Mouse (Mus musculus): ENCODE results near the gene Gm10134. TPM values are rescaled to one million over a fixed set of nuclear protein-coding genes. Genes with fewer than 3 reads are reported as not detected.

Gm10134 gene
- polyA plus RNA-seq, 1 experiment from 2014 or later, result 1.3 TPM

DNA sequence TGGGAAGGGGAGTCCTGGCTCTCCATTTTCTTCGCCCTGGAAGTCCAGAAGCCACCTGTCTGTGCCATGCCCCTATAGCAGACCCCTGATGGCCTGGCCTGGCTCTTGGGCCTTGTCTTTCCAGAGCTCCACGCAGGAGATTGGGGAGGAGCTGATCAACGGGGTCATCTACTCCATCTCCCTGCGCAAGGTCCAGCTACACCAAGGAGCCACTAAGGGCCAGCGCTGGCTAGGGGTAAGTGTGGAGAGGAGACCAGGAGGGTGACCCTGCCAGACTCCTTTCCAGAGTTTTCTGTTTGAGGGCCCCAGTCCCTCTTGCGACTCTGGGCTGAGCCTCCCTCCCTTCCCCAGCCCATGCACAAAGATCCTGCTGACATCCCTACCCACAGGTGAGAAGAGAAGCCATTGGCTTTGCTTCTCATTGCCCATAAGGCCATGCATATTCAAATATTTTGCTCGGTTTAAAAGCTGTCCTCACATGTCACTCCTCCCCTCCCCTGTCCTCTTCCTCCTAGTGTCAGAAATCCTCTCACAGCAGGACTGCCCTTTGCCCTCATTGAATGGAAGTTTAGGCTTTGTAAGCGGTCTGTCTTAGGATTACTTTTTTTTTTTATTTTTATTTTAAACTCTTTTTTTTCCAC is 34.8 kb downstream of the Gm10134 start:
- H3K9ac ChIP-seq, result no peak overlapping the region
- no peak overlapping the region for H3K27ac ChIP-seq
- no peaks in the 10 kb centered on the region for H3K27me3 ChIP-seq
- WGBS, result 82% methylated on average over 8 of the region's 8 CpGs
- H3K4me1 ChIP-seq (replicated peaks), result peaks cover 49% of the 10 kb centered on the region
- peaks cover 22% of the 10 kb centered on the region for H3K36me3 ChIP-seq
- no peaks in the 10 kb centered on the region for H3K9me3 ChIP-seq (replicated peaks)
- no peak overlapping the region for H3K4me3 ChIP-seq
- H3K4me2 ChIP-seq, result no peak overlapping the region
- ATAC-seq (replicated peaks; ENCODE audit: insufficient number of reproducible peaks, insufficient read depth, low FRiP score, low read depth), result no peak

DNA sequence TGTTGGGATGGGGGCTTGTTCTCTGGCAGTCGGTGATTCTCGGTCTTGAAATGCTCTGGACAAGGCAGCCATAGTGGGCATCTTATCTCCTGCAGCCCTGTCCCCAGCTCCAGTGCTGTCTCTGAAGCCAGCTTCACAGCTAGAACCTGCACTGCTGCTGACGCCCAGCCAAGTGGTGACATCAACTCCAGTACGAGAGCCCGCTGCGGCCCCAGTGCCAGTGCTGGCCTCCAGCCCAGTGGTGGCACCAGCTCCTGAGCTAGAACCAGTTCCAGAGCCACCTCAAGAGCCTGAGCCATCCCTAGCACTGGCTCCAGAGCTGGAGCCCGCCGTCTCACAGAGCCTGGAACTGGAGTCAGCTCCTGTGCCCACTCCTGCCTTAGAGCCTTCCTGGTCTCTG is 38.0 kb downstream of the Gm10134 start:
- Histone ChIP-seq H3K9me3 (replicated peaks) (no peaks in the 10 kb centered on the region), H3K4me1 (replicated peaks) (peaks cover 21% of the 10 kb centered on the region), H3K4me3 (no peak overlapping the region), H3K36me3 (peaks cover 27% of the 10 kb centered on the region), H3K27ac (no peak overlapping the region), H3K9ac (no peak overlapping the region), H3K4me2 (no peak overlapping the region), H3K27me3 (no peaks in the 10 kb centered on the region)
- 79% methylated on average over 8 of the region's 8 CpGs for WGBS
- no peak for ATAC-seq (replicated peaks; ENCODE audit: insufficient number of reproducible peaks, insufficient read depth, low FRiP score, low read depth)

DNA sequence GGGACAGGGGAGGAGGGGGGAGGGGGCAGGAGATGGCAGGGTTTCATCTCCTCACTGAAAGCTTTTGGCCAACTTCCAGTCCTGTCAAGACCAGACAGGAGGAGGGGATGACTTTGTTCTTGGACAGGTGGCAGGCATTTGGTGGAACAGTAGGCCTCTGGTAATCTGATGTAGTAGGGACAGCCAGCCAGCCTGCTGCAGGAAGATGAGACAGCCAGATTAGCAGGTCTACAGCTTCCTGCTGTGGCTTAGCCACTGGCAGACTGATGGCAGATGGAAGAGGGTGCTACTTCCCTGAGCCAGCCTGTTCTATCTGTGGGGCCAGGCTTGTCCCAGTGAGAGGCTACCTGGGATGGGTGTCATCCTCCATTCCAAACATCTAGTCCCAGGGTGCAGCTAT is 40.1 kb downstream of the Gm10134 start:
- Histone ChIP-seq H3K36me3 (peaks cover 48% of the 10 kb centered on the region), H3K27me3 (no peaks in the 10 kb centered on the region), H3K4me3 (no peak overlapping the region), H3K9ac (no peak overlapping the region), H3K4me2 (no peak overlapping the region), H3K9me3 (replicated peaks) (no peaks in the 10 kb centered on the region), H3K4me1 (replicated peaks) (peaks cover 3% of the 10 kb centered on the region; the same call in 1 of the 2 replicates), H3K27ac (no peak overlapping the region)
- ATAC-seq (replicated peaks; ENCODE audit: insufficient number of reproducible peaks, insufficient read depth, low FRiP score, low read depth), result no peak

DNA sequence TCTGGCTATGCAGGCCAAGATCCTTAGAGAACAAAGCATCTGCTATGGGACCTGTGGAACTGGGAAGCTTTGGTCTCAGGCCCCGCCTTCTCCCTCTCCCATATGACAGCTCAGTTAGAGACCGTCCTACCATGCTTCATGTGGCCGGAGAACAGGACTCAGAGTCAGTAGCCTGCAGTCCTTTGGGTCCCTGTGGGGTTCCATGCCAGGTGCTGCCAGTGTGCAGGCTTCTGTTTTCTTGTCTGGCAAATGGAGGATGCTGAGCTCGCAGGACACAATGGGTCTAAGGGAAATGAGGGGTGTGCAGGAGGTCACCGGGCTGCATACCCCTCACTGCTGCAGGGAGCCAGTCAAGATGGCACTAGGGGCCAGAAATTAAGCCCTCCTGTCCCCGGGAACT is 40.7 kb downstream of the Gm10134 start:
- H3K4me1 ChIP-seq (replicated peaks), result 0 out of 2 replicates have a peak, but pooled peaks cover 3% of the 10 kb centered on the region
- no peak overlapping the region for H3K4me2 ChIP-seq
- H3K27me3 ChIP-seq, result no peaks in the 10 kb centered on the region
- no peak overlapping the region for H3K27ac ChIP-seq
- peaks cover 50% of the 10 kb centered on the region for H3K36me3 ChIP-seq
- H3K9ac ChIP-seq, result no peak overlapping the region
- H3K9me3 ChIP-seq (replicated peaks), result no peaks in the 10 kb centered on the region
- no peak for ATAC-seq (replicated peaks; ENCODE audit: insufficient number of reproducible peaks, insufficient read depth, low FRiP score, low read depth)
- no peak overlapping the region for H3K4me3 ChIP-seq
- 67% methylated on average over 6 of the region's 6 CpGs for WGBS

DNA sequence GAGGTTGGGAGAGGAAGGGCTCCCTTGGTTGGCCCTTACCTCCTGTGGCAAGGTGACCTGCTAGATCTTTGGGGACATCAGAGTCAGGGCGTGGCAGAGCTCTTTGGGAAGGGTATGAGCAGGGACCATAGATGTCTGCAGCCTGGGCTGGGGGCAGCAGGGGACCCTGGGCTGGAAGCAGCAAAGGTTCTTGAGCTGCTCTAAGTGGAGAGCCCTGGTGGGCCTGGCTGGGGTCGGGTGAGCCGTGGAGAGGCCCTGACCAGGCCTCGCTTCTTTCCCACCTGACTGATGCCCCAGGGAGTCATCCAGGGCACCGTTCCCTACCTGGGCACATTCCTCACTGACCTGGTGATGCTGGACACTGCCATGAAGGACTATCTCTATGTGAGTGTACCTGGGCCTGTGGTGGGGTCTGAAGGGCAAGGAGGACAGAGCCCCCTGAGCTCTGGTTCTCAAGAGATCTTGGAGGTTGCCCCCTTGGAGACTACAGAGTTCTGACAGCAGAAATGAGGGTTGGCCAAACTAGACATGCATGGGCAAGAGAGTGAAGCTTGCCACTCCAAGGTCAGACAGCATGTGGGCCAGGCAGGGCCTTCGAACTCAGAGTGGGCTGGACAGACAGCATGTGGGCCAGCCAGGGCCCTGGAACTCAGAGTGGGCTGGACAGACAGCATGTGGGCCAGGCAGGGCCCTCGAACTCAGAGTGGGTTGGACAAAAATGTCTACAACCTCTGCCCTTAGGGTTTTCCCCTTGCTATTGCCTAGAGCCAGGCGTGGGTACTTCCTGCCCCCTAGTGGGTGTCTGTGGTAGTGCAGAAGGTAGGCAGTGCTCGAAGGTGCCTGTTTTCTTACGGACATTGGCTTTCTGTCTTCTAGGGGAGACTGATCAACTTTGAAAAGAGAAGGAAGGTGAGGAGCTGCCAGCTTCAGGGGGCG is 41.6 kb downstream of the Gm10134 start:
- 52% methylated on average over 11 of the region's 11 CpGs for WGBS
- Histone ChIP-seq H3K36me3 (peaks cover 55% of the 10 kb centered on the region), H3K4me3 (no peak overlapping the region), H3K27me3 (no peaks in the 10 kb centered on the region), H3K9me3 (replicated peaks) (no peaks in the 10 kb centered on the region), H3K4me2 (no peak overlapping the region), H3K27ac (no peak overlapping the region), H3K9ac (no peak overlapping the region), H3K4me1 (replicated peaks) (0 out of 2 replicates have a peak, but pooled peaks cover 3% of the 10 kb centered on the region)
- peak; percentile 24; the same call in 1 of the 2 replicates for ATAC-seq (replicated peaks; ENCODE audit: insufficient number of reproducible peaks, insufficient read depth, low FRiP score, low read depth)

DNA sequence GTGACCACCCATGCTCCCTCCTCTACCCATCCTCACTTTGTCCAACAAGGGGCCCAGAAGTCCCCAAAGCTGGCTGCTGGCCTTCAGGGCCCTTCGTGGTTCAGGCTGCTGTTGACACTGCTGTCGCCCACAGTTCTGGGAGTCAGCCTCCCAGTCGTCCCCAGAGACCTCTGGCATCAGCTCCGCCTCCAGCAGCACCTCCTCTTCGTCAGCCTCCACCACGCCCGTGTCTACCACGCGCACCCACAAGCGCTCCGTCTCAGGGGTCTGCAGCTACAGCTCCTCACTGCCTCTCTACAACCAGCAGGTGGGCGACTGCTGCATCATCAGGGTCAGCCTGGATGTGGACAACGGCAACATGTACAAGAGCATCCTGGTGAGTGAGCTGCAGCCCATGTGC is 43.3 kb downstream of the Gm10134 start:
- WGBS, result 85% methylated on average over 13 of the region's 13 CpGs
- Histone ChIP-seq H3K27ac (no peak overlapping the region), H3K36me3 (peaks cover 56% of the 10 kb centered on the region), H3K4me2 (no peak overlapping the region), H3K27me3 (no peaks in the 10 kb centered on the region), H3K4me3 (no peak overlapping the region), H3K4me1 (replicated peaks) (0 out of 2 replicates have a peak, but pooled peaks cover 3% of the 10 kb centered on the region), H3K9me3 (replicated peaks) (no peaks in the 10 kb centered on the region), H3K9ac (no peak overlapping the region)
- ATAC-seq (replicated peaks; ENCODE audit: insufficient number of reproducible peaks, insufficient read depth, low FRiP score, low read depth), result no peak

DNA sequence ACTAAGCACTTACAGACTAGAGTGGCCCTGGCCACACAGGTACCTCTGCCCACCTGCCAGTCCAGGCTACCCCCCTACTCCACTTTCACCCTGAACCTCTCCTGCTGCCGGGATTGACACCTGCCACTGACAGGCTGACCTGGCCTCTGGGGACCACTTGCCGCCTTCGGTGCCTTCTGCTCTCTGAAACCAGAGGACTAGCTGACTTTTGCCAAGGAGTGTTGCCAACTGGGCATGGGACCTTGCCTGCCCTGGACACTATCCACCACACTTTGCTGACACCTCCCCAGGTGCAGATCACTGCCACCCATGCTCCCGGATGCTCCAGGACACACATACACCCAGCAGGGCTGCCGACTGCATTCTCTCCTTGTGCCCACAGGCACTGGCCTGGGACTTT is 46.4 kb downstream of the Gm10134 start:
- WGBS, result 86% methylated on average over 5 of the region's 5 CpGs
- no peak overlapping the region for H3K4me3 ChIP-seq
- ATAC-seq (replicated peaks; ENCODE audit: insufficient number of reproducible peaks, insufficient read depth, low FRiP score, low read depth), result no peak
- H3K9ac ChIP-seq, result no peak overlapping the region
- no peaks in the 10 kb centered on the region for H3K27me3 ChIP-seq
- no peaks in the 10 kb centered on the region for H3K4me1 ChIP-seq (replicated peaks)
- peaks cover 46% of the 10 kb centered on the region for H3K36me3 ChIP-seq
- H3K4me2 ChIP-seq, result no peak overlapping the region
- no peak overlapping the region for H3K27ac ChIP-seq
- H3K9me3 ChIP-seq (replicated peaks), result no peaks in the 10 kb centered on the region

Other genes with a start within 250 kb of the Gm10134 start
- gene Ppp1r26, start 59.3 kb upstream of the Gm10134 start, polyA plus RNA-seq (2015; fragmentation: Nextera tagmentation; extraction: Ambion mirVana), result 3.1 TPM in 2 replicates
- gene 1700007K13Rik, start 39.8 kb upstream of the Gm10134 start, polyA plus RNA-seq (2015; fragmentation: Nextera tagmentation; extraction: Ambion mirVana), result 0.26 and 0.41 TPM in 2 replicates
- 45.2 and 50.6 TPM in 2 replicates for gene Mrps2, start 38.0 kb upstream of the Gm10134 start, polyA plus RNA-seq (2015; fragmentation: Nextera tagmentation; extraction: Ambion mirVana)
- gene Gbgt1, start 9.2 kb upstream of the Gm10134 start, polyA plus RNA-seq (2015; fragmentation: Nextera tagmentation; extraction: Ambion mirVana), result 0.67 and 1.1 TPM in 2 replicates
- 17.5 and 24.6 TPM in 2 replicates for gene Ralgds, start 7.0 kb downstream of the Gm10134 start, polyA plus RNA-seq (2015; fragmentation: Nextera tagmentation; extraction: Ambion mirVana)
- 0.25 TPM in 1 of 2 replicates, not detected in the other for gene Cel, start 57.3 kb downstream of the Gm10134 start, polyA plus RNA-seq (2015; fragmentation: Nextera tagmentation; extraction: Ambion mirVana)
- 24.0 and 27.8 TPM in 2 replicates for gene Gtf3c5, start 77.7 kb downstream of the Gm10134 start, polyA plus RNA-seq (2015; fragmentation: Nextera tagmentation; extraction: Ambion mirVana)
- 0.25 and 1.5 TPM in 2 replicates for gene Gfi1b, start 115.9 kb downstream of the Gm10134 start, polyA plus RNA-seq (2015; fragmentation: Nextera tagmentation; extraction: Ambion mirVana)
- 11.1 and 18.0 TPM in 2 replicates for gene Tsc1, start 135.1 kb downstream of the Gm10134 start, polyA plus RNA-seq (2015; fragmentation: Nextera tagmentation; extraction: Ambion mirVana)
- gene Spaca9, start 193.6 kb downstream of the Gm10134 start, polyA plus RNA-seq (2015; fragmentation: Nextera tagmentation; extraction: Ambion mirVana), result 1.0 and 1.7 TPM in 2 replicates
- gene Ak8, start 194.1 kb downstream of the Gm10134 start, polyA plus RNA-seq (2015; fragmentation: Nextera tagmentation; extraction: Ambion mirVana), result 0.30 and 0.48 TPM in 2 replicates